Mouse (Mus musculus) embryonic facial prominence, embryonic 11.5 days (tissue): ENCODE data around the gene Garnl3. TPM values are rescaled to one million over a fixed set of nuclear protein-coding genes. Genes with fewer than 3 reads are reported as not detected.
A peak's percentile ranks its signal among the peaks of the same experiment; 100 is the strongest.

ENCODE experiments used
- ATAC-seq: fragments of 200-750 bp; cut with Nextera tagmentation; replicated peaks from 2 replicates; pipeline ENCODE4 v1.8.0; 2017; ENCODE audit warnings: low read depth; ENCODE audit not compliant: insufficient number of reproducible peaks, low FRiP score, low TSS enrichment
- DNase-seq: peaks from one replicate; pipeline ENCODE4 v3.0.0-alpha.2; 2015; ENCODE audit warnings: low spot score
- H3K27ac ChIP-seq: fragments of 300-500 bp; sonication (generic); replicated peaks from 2 replicates; pipeline ENCODE4 v1.5.1; 2014; ENCODE audit warnings: mild to moderate bottlenecking, low read depth, low read length, control low read depth
- H3K27me3 ChIP-seq: fragments of 300-500 bp; sonication (generic); 2 replicates; pipeline ENCODE4 v1.6.1; 2014; ENCODE audit warnings: mild to moderate bottlenecking, low read length, moderate library complexity, mixed read lengths; ENCODE audit not compliant: control insufficient read depth, insufficient read depth
- H3K36me3 ChIP-seq: fragments of 300-500 bp; sonication (generic); replicated peaks from 2 replicates; pipeline ENCODE4 v1.6.1; 2014; ENCODE audit warnings: low read depth, mild to moderate bottlenecking, low read length, moderate library complexity, mixed read lengths; ENCODE audit not compliant: control insufficient read depth, insufficient read depth
- H3K4me1 ChIP-seq: fragments of 300-500 bp; sonication (generic); 2 replicates; pipeline ENCODE4 v1.6.1; 2014; ENCODE audit warnings: low read length, mixed read lengths; ENCODE audit not compliant: control insufficient read depth, insufficient read depth
- H3K4me2 ChIP-seq: fragments of 300-500 bp; sonication (generic); 2 replicates; pipeline ENCODE4 v1.6.1; 2014; ENCODE audit warnings: low read depth, mild to moderate bottlenecking, control low read depth, low read length, moderate library complexity
- H3K4me3 ChIP-seq: fragments of 300-500 bp; sonication (generic); 2 replicates; pipeline ENCODE4 v1.5.1; 2014; ENCODE audit warnings: low read depth, low read length, control low read depth
- H3K9ac ChIP-seq: fragments of 300-500 bp; sonication (generic); replicated peaks from 2 replicates; pipeline ENCODE4 v1.6.1; 2014; ENCODE audit warnings: mild to moderate bottlenecking, control low read depth, low read length
- H3K9me3 ChIP-seq: fragments of 300-500 bp; sonication (generic); replicated peaks from 2 replicates; pipeline ENCODE4 v1.6.1; 2016; ENCODE audit warnings: mild to moderate bottlenecking, low read length, inconsistent platforms, mixed read lengths; ENCODE audit not compliant: control insufficient read depth
- WGBS: fragments of 180-500 bp; shearing (Covaris S2); extraction: QIAGEN DNeasy Blood & Tissue Kit; methylation state at CpG from one replicate; pipeline ENCODE4 v1.1.7; 2014; 5-methylcytosine and 5-hydroxymethylcytosine counted together
- polyA plus RNA-seq: library from polyadenylated mRNA; unstranded; fragments of >200 nt; fragmentation: Nextera tagmentation; extraction: Ambion mirVana; gene quantifications from 2 replicates; pipeline ENCODE4 v1.2.1, GENCODE M21; 2014

The Garnl3 gene
- 9.0 and 10.8 TPM in 2 replicates for polyA plus RNA-seq

- ATAC-seq: peak; percentile 57
- Histone ChIP-seq H3K27me3 (peaks cover 11% of the 10 kb centered on the region), H3K9ac (peak within 1 kb of the TSS; percentile 30; the same call in 1 of the 2 replicates), H3K36me3 (no peaks in the 10 kb centered on the region), H3K9me3 (no peaks in the 10 kb centered on the region), H3K4me2 (peak within 1 kb of the TSS; percentile 98), H3K4me3 (peak within 1 kb of the TSS; percentile 69), H3K4me1 (no peaks in the 10 kb centered on the region), H3K27ac (no peak within 1 kb of the TSS)
- peak; percentile 67 for DNase-seq
- WGBS: 1% methylated on average over 22 of the region's 22 CpGs
Measured at GRCm38 (mm10) chr2:33131500-33132092, at the start of gene Garnl3. Garnl3 (minus strand) TSS chr2:33131654.

DNA sequence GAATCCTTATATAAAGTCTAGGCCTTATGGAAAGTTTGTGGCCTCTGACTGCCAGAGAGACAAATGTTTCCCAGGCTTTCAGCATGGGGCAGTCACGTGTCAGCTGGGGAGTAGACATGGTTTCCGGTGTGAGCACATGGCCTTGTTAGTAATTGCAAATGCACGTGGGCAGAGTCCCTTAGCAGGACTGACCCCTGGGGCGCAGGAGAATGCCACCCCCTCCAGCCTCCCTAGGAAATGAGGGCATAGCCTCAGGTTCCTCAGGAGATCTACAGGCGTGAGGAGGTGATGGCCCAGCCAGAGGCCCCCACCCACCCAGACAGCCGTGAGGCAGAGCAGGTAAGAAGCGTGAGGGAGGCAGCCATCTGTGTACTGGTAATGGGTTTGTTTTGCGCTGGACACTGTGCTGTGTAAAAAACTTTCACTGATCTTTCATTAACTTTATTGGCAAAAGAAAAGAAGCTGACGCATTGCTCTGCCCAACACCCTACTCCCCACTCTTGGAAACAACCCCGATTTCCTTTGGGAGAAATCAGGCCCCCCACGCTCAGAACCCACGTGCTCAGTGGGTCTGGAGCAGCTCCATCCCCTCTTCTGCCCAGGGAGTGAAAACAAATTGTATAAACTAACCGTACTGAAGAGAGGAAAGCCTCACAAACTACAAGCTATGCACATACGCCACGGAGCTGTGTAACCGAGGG is 48.6 kb upstream of the Garnl3 start:
- no peak overlapping the region for H3K9ac ChIP-seq
- no peaks in the 10 kb centered on the region for H3K27me3 ChIP-seq
- no peak overlapping the region for H3K4me2 ChIP-seq
- DNase-seq (no peak), ATAC-seq (no peak)
- H3K4me1 ChIP-seq: no peaks in the 10 kb centered on the region
- no peak overlapping the region for H3K27ac ChIP-seq
- WGBS: 68% methylated on average over 16 of the region's 16 CpGs
- no peaks in the 10 kb centered on the region for H3K9me3 ChIP-seq
- H3K4me3 ChIP-seq: no peak overlapping the region
- no peaks in the 10 kb centered on the region for H3K36me3 ChIP-seq

DNA sequence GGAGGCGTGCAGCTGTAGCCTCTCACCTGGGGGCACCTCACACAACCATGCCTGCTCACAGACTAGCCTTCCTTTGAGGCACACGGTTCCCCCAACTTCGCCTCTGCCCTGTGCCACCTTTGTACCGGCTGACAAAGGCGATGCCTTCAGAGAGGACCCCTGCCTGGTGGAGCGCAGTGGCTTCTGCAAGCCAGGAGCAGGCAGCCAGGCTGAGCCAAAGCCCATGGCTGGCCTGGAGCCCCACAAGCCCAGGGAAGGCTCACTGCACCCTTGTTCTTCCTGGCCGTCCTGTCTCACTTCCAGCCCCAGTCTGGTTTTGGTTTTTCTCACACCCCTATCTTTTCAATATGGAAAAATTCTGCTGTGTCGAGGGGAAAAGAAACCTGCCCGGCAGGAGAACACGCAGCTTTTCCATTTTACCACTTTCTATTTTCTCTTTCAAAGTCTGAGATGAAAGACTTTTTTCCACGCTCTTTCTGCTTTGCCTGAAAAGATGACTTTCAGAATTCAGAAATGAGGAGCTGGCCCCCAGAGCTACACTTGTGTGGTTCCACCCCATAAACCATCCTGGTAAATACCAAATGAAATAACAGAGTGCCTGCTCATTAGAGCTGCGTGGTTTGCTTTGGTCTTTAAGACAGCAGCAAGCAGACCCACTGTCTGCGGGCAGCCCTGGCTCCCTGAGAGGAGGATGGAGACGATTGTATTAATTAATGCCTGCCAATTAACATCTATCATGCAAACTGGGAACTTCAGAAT is 47.9 kb upstream of the Garnl3 start:
- Histone ChIP-seq H3K4me3 (no peak overlapping the region), H3K9me3 (no peaks in the 10 kb centered on the region), H3K36me3 (no peaks in the 10 kb centered on the region), H3K4me1 (no peaks in the 10 kb centered on the region), H3K27me3 (no peaks in the 10 kb centered on the region), H3K9ac (no peak overlapping the region), H3K4me2 (no peak overlapping the region), H3K27ac (no peak overlapping the region)
- ATAC-seq (no peak), DNase-seq (no peak)
- whole genome bisulfite sequencing: 72% methylated on average over 14 of the region's 14 CpGs

DNA sequence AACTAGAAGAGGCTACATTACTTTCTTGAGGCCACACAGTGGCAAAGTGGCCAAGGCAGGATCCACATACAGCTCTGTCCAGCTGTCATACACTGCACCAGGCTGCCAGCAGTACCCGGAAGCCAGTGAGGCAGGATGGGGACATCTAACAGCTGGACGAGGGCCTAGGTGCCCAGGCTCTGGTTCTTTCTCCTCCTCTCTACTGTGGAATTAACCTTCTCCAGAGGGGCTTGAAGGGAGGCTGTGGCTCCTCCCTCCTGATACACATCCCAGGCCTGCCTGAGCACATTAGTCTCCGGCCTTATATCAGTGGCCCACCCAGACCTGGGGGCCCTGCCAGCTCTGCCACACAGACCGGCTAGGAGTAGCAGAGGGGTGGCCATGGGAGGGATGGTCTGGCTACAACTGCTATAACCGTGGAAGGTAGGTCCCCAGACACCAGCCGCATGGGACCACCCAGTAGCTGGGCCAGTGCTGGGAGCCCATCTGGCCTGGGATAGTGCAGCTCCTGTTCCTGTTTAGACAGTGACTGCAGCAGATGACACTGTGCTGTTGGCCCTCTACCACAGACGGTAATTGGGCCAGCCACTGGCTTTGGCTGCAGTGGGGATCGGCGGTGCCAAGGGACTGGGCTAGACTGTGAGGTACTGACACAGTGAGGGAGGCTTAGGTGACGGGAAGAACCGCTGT is 46.9 kb upstream of the Garnl3 start:
- no peak overlapping the region for H3K27ac ChIP-seq
- ATAC-seq (peak; percentile 65), DNase-seq (no peak)
- H3K36me3 ChIP-seq: no peaks in the 10 kb centered on the region
- H3K27me3 ChIP-seq: no peaks in the 10 kb centered on the region
- H3K9ac ChIP-seq: no peak overlapping the region; the same call in 1 of the 2 replicates
- no peak overlapping the region for H3K4me2 ChIP-seq
- H3K9me3 ChIP-seq: no peaks in the 10 kb centered on the region
- no peak overlapping the region for H3K4me3 ChIP-seq
- no peaks in the 10 kb centered on the region for H3K4me1 ChIP-seq
- WGBS: 58% methylated on average over 11 of the region's 11 CpGs

GRCm38 (mm10) chr2:33177443-33178242 is 46.2 kb upstream of the Garnl3 start:
- H3K4me3 ChIP-seq: no peak overlapping the region
- no peaks in the 10 kb centered on the region for H3K4me1 ChIP-seq
- DNase-seq: peak; percentile 22
- no peaks in the 10 kb centered on the region for H3K27me3 ChIP-seq
- H3K9me3 ChIP-seq: no peaks in the 10 kb centered on the region
- H3K36me3 ChIP-seq: no peaks in the 10 kb centered on the region
- H3K9ac ChIP-seq: no peak overlapping the region
- WGBS: 82% methylated on average over 12 of the region's 12 CpGs
- no peak overlapping the region for H3K4me2 ChIP-seq
- no peak overlapping the region for H3K27ac ChIP-seq
- no peak for ATAC-seq

GRCm38 (mm10) chr2:33176921-33177320 is 45.5 kb upstream of the Garnl3 start:
- Histone ChIP-seq H3K9ac (no peak overlapping the region), H3K4me1 (no peaks in the 10 kb centered on the region), H3K4me2 (no peak overlapping the region), H3K27ac (no peak overlapping the region), H3K4me3 (no peak overlapping the region), H3K27me3 (no peaks in the 10 kb centered on the region), H3K9me3 (no peaks in the 10 kb centered on the region), H3K36me3 (no peaks in the 10 kb centered on the region)
- ATAC-seq (no peak), DNase-seq (no peak)
- WGBS: 66% methylated on average over 2 of the region's 2 CpGs

GRCm38 (mm10) chr2:33176516-33176915 is 45.1 kb upstream of the Garnl3 start:
- DNase-seq (no peak), ATAC-seq (no peak)
- H3K9ac ChIP-seq: no peak overlapping the region
- H3K4me3 ChIP-seq: no peak overlapping the region
- H3K4me1 ChIP-seq: no peaks in the 10 kb centered on the region
- 64% methylated on average over 7 of the region's 7 CpGs for WGBS
- no peak overlapping the region for H3K4me2 ChIP-seq
- H3K27ac ChIP-seq: no peak overlapping the region
- no peaks in the 10 kb centered on the region for H3K9me3 ChIP-seq
- H3K36me3 ChIP-seq: no peaks in the 10 kb centered on the region
- no peaks in the 10 kb centered on the region for H3K27me3 ChIP-seq
